Mouse (Mus musculus) embryo, embryonic 11.5 days (tissue): ENCODE data around the gene Fth1.

Experiments used
- DNase-seq: peaks from one replicate; pipeline ENCODE4 v3.0.0-alpha.2; 2012; ENCODE audit warnings: low read depth, low spot score

Gene Fth1

GRCm38 (mm10) chr19:10021981-10022380, 41.6 kb downstream of the Fth1 start:
- no peak for DNase-seq

GRCm38 (mm10) chr19:10022414-10023303, 42.3 kb downstream of the Fth1 start:
- no peak for DNase-seq

GRCm38 (mm10) chr19:10023304-10023758, 42.9 kb downstream of the Fth1 start:
- no peak for DNase-seq

- no peak for DNase-seq
These were observed 44.9 kb downstream of the Fth1 start for GRCm38 (mm10) chr19:10025169-10025875.

GRCm38 (mm10) chr19:10029746-10030145, 49.3 kb downstream of the Fth1 start:
- DNase-seq, result no peak

GRCm38 (mm10) chr19:10033211-10033973, 53.0 kb downstream of the Fth1 start:
- DNase-seq, result no peak

- DNase-seq, result no peak
These were observed 54.0 kb downstream of the Fth1 start for GRCm38 (mm10) chr19:10034356-10034755.
